Comparison of ENCODE assay signal across 10 mouse cellular contexts in genomic region chr13:54750699-54751098, GRCm38 (mm10). TPM values are rescaled to one million over a fixed set of nuclear protein-coding genes. Genes with fewer than 3 reads are reported as not detected.
DNase-seq lines count a peak whose midpoint lies in the region; ATAC-seq lines count a peak whose summit lies in the region.
"Had no signal": no experiment of that assay in that cellular context is flagged by ENCODE, and none has a peak within 500 bp of the region (broad histone marks: within the 10 kb centered on the region; RNA-seq: fewer than 3 reads in every experiment).

No protein-coding gene starts in this region.

- WGBS in hindbrain, embryonic 15.5 days, result 7% methylated on average over 8 of the region's 8 CpGs

- no peaks in the 10 kb centered on the region for H3K27me3 ChIP-seq in hindbrain, embryonic 15.5 days

- no peak overlapping the region for H3K27ac ChIP-seq in hindbrain, embryonic 15.5 days (replicated peaks)

- peak overlapping the region; percentile 84; the same call in 1 of the 2 replicates for H3K4me2 ChIP-seq in hindbrain, embryonic 15.5 days

- no peak for ATAC-seq in hindbrain, embryonic 15.5 days (ENCODE audit: low FRiP score, low read depth)

- H3K4me3 ChIP-seq in hindbrain, embryonic 15.5 days, result no peak overlapping the region; the same call in 1 of the 2 replicates

- no peaks in the 10 kb centered on the region for H3K9me3 ChIP-seq in hindbrain, embryonic 15.5 days

- H3K36me3 ChIP-seq in hindbrain, embryonic 15.5 days, result no peaks in the 10 kb centered on the region

- H3K9ac ChIP-seq in hindbrain, embryonic 15.5 days, result no peak overlapping the region

- peak; percentile 12 for DNase-seq in kidney, adult 18-20 months
- no peak for DNase-seq in kidney, adult 11 months
- peak; percentile 13 for DNase-seq in 416B (ENCODE audit: low read depth)
- peak; percentile 29 to 38 for DNase-seq in B cell, adult 2 months
- DNase-seq in spleen, postnatal 36 days (ENCODE audit: low spot score in 2 of 2), result no peak
- DNase-seq in frontal cortex, postnatal 14 days (ENCODE audit: low spot score in 2 of 2), result no peak
- DNase-seq in cerebellum, postnatal 25 days, result no peak
- DNase-seq: layer of hippocampus, adult 9-11 months had no signal

- H3K4me1 ChIP-seq in hindbrain, embryonic 15.5 days (replicated peaks), result peaks cover 68% of the 10 kb centered on the region

RNA-seq across cellular contexts. Expression of gene Gprin1, which starts 1.0 kb away (rescaled TPM):
- polyA plus RNA-seq in hindbrain, embryonic 15.5 days (2015; fragmentation: Nextera tagmentation; extraction: Ambion mirVana), result 24.8 and 33.9 TPM in 2 replicates

RNA-seq across cellular contexts. Expression of gene Sncb, which starts 15.7 kb away (rescaled TPM):
- 77.2 and 95.2 TPM in 2 replicates for polyA plus RNA-seq in hindbrain, embryonic 15.5 days (2015; fragmentation: Nextera tagmentation; extraction: Ambion mirVana)

RNA-seq across cellular contexts. Expression of gene Eif4e1b, which starts 33.1 kb away (rescaled TPM):
- polyA plus RNA-seq in hindbrain, embryonic 15.5 days (2015; fragmentation: Nextera tagmentation; extraction: Ambion mirVana), result not detected in 2 replicates
- polyA plus RNA-seq: small intestine, adult 2 months had no signal

RNA-seq across cellular contexts. Expression of gene Tspan17, which starts 38.5 kb away (rescaled TPM):
- polyA plus RNA-seq in hindbrain, embryonic 15.5 days (2015; fragmentation: Nextera tagmentation; extraction: Ambion mirVana), result 95.7 and 98.3 TPM in 2 replicates

RNA-seq across cellular contexts. Expression of gene Cdhr2, which starts 49.4 kb away (rescaled TPM):
- 0.17 and 0.26 TPM in 2 replicates for polyA plus RNA-seq in hindbrain, embryonic 15.5 days (2015; fragmentation: Nextera tagmentation; extraction: Ambion mirVana)

Comparison
In these comparisons a context has a peak if more than half of its experiments do, and no peak if none do; other contexts are left out.
1. DNase-seq: peak in kidney, adult 18-20 months (single experiment), 416B (single experiment) and B cell, adult 2 months (2 of 2); none in kidney, adult 11 months (single experiment), spleen, postnatal 36 days (0 of 2), frontal cortex, postnatal 14 days (0 of 2) and cerebellum, postnatal 25 days (0 of 2).